8 mouse cellular contexts compared by ENCODE assay signal in genomic region chr1:55237643-55238161, GRCm38 (mm10). TPM values are rescaled to one million over a fixed set of nuclear protein-coding genes. Genes with fewer than 3 reads are reported as not detected.
DNase-seq lines count a peak whose midpoint lies in the region; ATAC-seq and TF ChIP-seq lines count a peak whose summit lies in the region.

No protein-coding gene starts in this region.

- H3K27ac ChIP-seq in gastrocnemius, adult 2 months = peak overlapping the region; percentile 91
- no peak overlapping the region for H3K27ac ChIP-seq in limb, embryonic 12.5 days

- under 1% methylated on average over 23 of the region's 23 CpGs for WGBS in limb, embryonic 12.5 days

- peaks cover 46% of the 10 kb centered on the region for H3K79me2 ChIP-seq in myocyte (ENCODE audit: control insufficient read depth, insufficient read depth)

- no peak for TF ChIP-seq POLR2A in myocyte (IDR thresholded peaks at IDR 0.05; ENCODE audit: insufficient read length, low read depth)

- H3K36me3 ChIP-seq in G1E (replicated peaks) = peaks cover 33% of the 10 kb centered on the region
- peaks cover 10% of the 10 kb centered on the region; the same call in 1 of the 2 replicates for H3K36me3 ChIP-seq in limb, embryonic 12.5 days
- peaks cover 5% of the 10 kb centered on the region for H3K36me3 ChIP-seq in myocyte (ENCODE audit: control insufficient read depth, insufficient read depth)

- peak overlapping the region; percentile 38 for H3ac ChIP-seq in myocyte (ENCODE audit: control insufficient read depth, insufficient read length)

- DNase-seq in gastrocnemius, adult 2 months = peak; percentile 43
- DNase-seq in gastrocnemius, postnatal 36 days = no peak
- DNase-seq in G1E (ENCODE audit: low spot score) = peak; percentile 21
- peak; percentile 26 for DNase-seq in embryo, embryonic 11 days
- DNase-seq in heart, postnatal 36 days = peak; percentile 28 to 31
- no peak for DNase-seq in thymus, postnatal 25 days

- ATAC-seq in G1E (ENCODE audit: extremely low read depth, insufficient number of reproducible peaks, low FRiP score, poor library complexity, severe bottlenecking) = no peak
- 0 out of 2 replicates have a peak, but pooled peaks have one; percentile 5 for ATAC-seq in limb, embryonic 12.5 days (ENCODE audit: insufficient number of reproducible peaks, insufficient read depth, low FRiP score, low TSS enrichment, low read depth)

- peak overlapping the region; percentile 70 for H3K9ac ChIP-seq in limb, embryonic 12.5 days (replicated peaks)

- no peaks in the 10 kb centered on the region for H3K9me3 ChIP-seq in G1E (replicated peaks)
- no peaks in the 10 kb centered on the region for H3K9me3 ChIP-seq in limb, embryonic 12.5 days

- peak overlapping the region; percentile 80 for H3K4me3 ChIP-seq in gastrocnemius, adult 2 months
- H3K4me3 ChIP-seq in G1E (ENCODE audit: low read depth, low read length) = peak overlapping the region; percentile 86
- peak overlapping the region; percentile 81 for H3K4me3 ChIP-seq in limb, embryonic 12.5 days (replicated peaks)
- H3K4me3 ChIP-seq in myocyte = peak overlapping the region; percentile 95

- peak overlapping the region; percentile 91 for H3K4me2 ChIP-seq in limb, embryonic 12.5 days
- H3K4me2 ChIP-seq in myocyte (ENCODE audit: low read depth) = peak overlapping the region; percentile 97

- TF ChIP-seq CTCF in gastrocnemius, adult 2 months (IDR thresholded peaks at IDR 0.05) = no peak
- no peak for TF ChIP-seq CTCF in G1E (IDR thresholded peaks at IDR 0.05; ENCODE audit: low read depth, low read length)

- intact Hi-C loops in gastrocnemius, adult 2 months (cut with DNase I) = loop anchor here (5.0 to 10.0 kb wide), 4 partner anchors 105 to 683 kb away; partner anchors contain the start of genes Boll, Mob4 and Pgap1
- intact Hi-C loops in gastrocnemius, postnatal 36 days (cut with DNase I) = loop anchor here (2.0 kb wide), 2 partner anchors 145 to 151 kb away; no protein-coding TSS in a partner anchor
- intact Hi-C loops in heart, postnatal 36 days (cut with DNase I) = loop anchor here (2.0 to 10.0 kb wide), 8 partner anchors 45 to 1737 kb away; partner anchors contain the start of genes Coq10b, Hspd1, Hspe1 and Mob4

- H3K4me1 ChIP-seq in G1E (ENCODE audit: insufficient read depth, low read depth, low read length) = peaks cover 55% of the 10 kb centered on the region
- H3K4me1 ChIP-seq in limb, embryonic 12.5 days (replicated peaks) = peaks cover 30% of the 10 kb centered on the region

- H3K27me3 ChIP-seq in G1E (ENCODE audit: insufficient read depth, low read length) = peaks cover 6% of the 10 kb centered on the region
- no peaks in the 10 kb centered on the region for H3K27me3 ChIP-seq in limb, embryonic 12.5 days
- H3K27me3 ChIP-seq in myocyte (ENCODE audit: control insufficient read depth, insufficient read depth, insufficient read length) = no peaks in the 10 kb centered on the region

TF ChIP-seq in myocyte, 11 proteins besides CTCF, POLR2A, EP300 and RAD21:
- TF ChIP-seq USF1 (IDR thresholded peaks at IDR 0.05; ENCODE audit: low read depth) (no peak), SRF (IDR thresholded peaks at IDR 0.05; ENCODE audit: control insufficient read depth, insufficient read length, low read depth) (no peak)

RNA-seq across cellular contexts. Expression of gene Mars2, which starts 0.7 kb away (rescaled TPM):
- total RNA-seq in gastrocnemius, adult 2 months (2021) = 1 to 10 TPM; 2.8 to 3.6 TPM
- total RNA-seq in gastrocnemius, postnatal 36 days (2021) = 1 to 10 TPM; 2.4 to 3.1 TPM
- total RNA-seq in G1E (2014; fragmentation: Nextera tagmentation) (9.6 and 12.0 TPM in 2 replicates), G1E (2017) (12.4 and 13.3 TPM in 2 replicates)
- polyA plus RNA-seq in G1E (2012) (3.3 and 3.8 TPM in 2 replicates), myocyte (2012; fragmentation: generic; extraction: Trizol) (2.2 TPM)
- 1 to 10 TPM; 4.6 to 4.9 TPM for total RNA-seq in heart, postnatal 36 days (2021)
- polyA plus RNA-seq in limb, embryonic 12.5 days (2016; fragmentation: Nextera tagmentation; extraction: Ambion mirVana) = 2.8 and 3.2 TPM in 2 replicates

RNA-seq across cellular contexts. Expression of gene Rftn2, which starts 11.1 kb away (rescaled TPM):
- total RNA-seq in gastrocnemius, adult 2 months (2021) = 1 to 10 TPM; 3.3 to 4.9 TPM
- total RNA-seq in gastrocnemius, postnatal 36 days (2021) = 1 to 10 TPM; 2.9 to 3.7 TPM
- total RNA-seq in G1E (2014; fragmentation: Nextera tagmentation) (1.6 and 2.5 TPM in 2 replicates), G1E (2017) (1.7 and 3.2 TPM in 2 replicates)
- polyA plus RNA-seq in G1E (2012) (0.02 and 0.08 TPM in 2 replicates), myocyte (2012; fragmentation: generic; extraction: Trizol) (41.0 TPM)
- total RNA-seq in heart, postnatal 36 days (2021) = 10 to 100 TPM; 12.7 to 13.9 TPM
- 35.2 and 38.2 TPM in 2 replicates for polyA plus RNA-seq in limb, embryonic 12.5 days (2016; fragmentation: Nextera tagmentation; extraction: Ambion mirVana)

Comparison
In these comparisons a context has a peak if more than half of its experiments do, and no peak if none do; other contexts are left out.
1. DNase-seq: peak in gastrocnemius, adult 2 months (single experiment), G1E (single experiment), embryo, embryonic 11 days (single experiment) and heart, postnatal 36 days (2 of 2); none in gastrocnemius, postnatal 36 days (0 of 2) and thymus, postnatal 25 days (single experiment).
2. Peak in every context shown above with its lines, with median percentiles within 50 percentile points of each other: H3K4me3 ChIP-seq.